Mouse (Mus musculus): ENCODE measurements around the gene Dnlz.

DNA sequence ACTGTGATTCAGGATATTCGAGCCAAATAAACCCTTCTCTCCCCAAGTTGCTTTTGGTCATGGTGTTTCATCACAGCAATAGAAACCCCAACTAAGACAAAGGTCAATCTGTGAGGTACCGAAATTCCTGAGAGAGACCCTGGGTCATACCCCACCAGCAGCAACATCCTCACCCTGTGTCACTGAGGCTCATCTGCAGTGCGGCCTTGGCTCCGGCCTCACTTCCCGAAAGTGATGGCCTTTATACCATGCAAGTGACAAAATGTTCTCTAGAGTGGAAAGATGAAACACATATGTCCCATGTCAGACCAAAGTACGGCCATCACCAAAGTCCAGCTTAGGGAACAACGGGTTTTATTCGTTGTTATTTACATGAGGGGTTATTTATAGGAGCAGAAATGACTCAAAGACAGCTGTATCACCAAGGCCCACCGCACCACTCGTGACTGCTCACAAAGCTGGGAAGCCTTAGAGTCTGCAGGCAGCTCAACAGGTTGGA is 49.9 kb downstream of the Dnlz start:
- no peak for TF ChIP-seq GATA1 (IDR thresholded peaks at IDR 0.05; ENCODE audit: borderline replicate concordance, low read length)
- TF ChIP-seq FLI1 (IDR thresholded peaks at IDR 0.05; ENCODE audit: low read length) = no peak
